Mouse (Mus musculus): ENCODE results near the gene Cdyl2.

DNA sequence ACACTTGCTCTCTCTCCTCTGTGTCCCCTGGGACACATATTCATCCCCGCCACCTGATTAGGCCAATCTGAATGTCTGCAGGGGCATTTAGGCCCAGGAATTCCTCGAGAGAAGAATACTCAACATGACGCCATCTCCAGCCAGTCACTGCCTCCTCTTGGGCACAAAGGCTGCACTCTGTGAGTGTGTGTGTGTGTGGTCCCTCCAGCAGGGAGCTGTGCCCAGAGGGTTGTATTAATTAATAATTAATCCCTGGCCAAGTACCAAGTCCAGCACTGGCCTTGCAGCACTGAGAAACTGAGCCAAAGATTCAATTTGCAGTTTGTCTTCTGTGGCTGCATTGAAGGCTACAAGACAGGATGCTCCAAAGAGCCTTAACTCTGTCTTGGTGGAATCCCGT, 79.8 kb downstream of the Cdyl2 start:
- TF ChIP-seq CTCF (IDR thresholded peaks at IDR 0.05; ENCODE audit: extremely low read depth, insufficient read depth, insufficient read length, insufficient replicate concordance) (no peak), POLR2A (IDR thresholded peaks at IDR 0.05; ENCODE audit: low read depth, low read length) (no peak)
